Mouse (Mus musculus) erythroblast, embryonic 14.5 days (primary cell): ENCODE measurements around the gene Myh7.

ENCODE experiments used
- GATA1 ChIP-seq: IDR thresholded peaks from 2 replicates; pipeline ENCODE4 v1.6.1; 2012; ENCODE audit warnings: low read length, inconsistent platforms, mixed read lengths
- TAL1 ChIP-seq: IDR thresholded peaks from 3 replicates; pipeline ENCODE4 v1.6.1; 2012; ENCODE audit warnings: low read length, inconsistent platforms, mixed read lengths

DNA sequence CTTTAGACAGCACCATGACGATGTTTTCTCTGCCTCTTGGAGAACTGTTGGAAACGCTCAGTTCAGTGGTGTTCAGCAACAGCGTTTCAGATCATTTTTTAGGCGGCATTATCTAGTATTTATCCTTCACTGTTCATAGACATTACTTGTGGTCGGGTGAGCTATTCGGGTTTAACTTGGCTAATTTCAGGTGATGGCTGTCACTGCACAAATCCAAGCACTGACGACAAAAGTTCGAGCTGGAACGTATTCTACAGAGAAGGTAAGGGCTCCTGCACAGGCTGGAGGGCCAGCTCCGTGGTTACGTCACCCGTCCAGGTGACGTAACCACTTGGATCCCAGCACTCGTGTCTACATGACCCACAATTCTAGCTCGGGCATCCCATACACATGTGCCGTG lies 22.4 kb upstream of the Myh7 start:
- TF ChIP-seq TAL1, result no peak
- no peak for TF ChIP-seq GATA1
